Mouse (Mus musculus): ENCODE measurements around the gene Bcor. TPM values are rescaled to one million over a fixed set of nuclear protein-coding genes. Genes with fewer than 3 reads are reported as not detected.
A peak's percentile ranks its signal among the peaks of the same experiment; 100 is the strongest.

Bcor gene
- polyA plus RNA-seq, 1 experiment from 2014 or later: 23.5 TPM

GRCm38 (mm10) chrX:12088301-12089026 is 71.7 kb downstream of the Bcor start:
- ATAC-seq (replicated peaks; ENCODE audit: low FRiP score) (peak; percentile 71), DNase-seq (ENCODE audit: low spot score) (peak; percentile 86)
- no peaks in the 10 kb centered on the region for H3K9me3 ChIP-seq (ENCODE audit: control insufficient read depth, low read length)
- H3K36me3 ChIP-seq (ENCODE audit: control insufficient read depth, insufficient read depth, low read length): no peaks in the 10 kb centered on the region
- WGBS: 1% methylated on average over 41 of the region's 72 CpGs
- H3K9ac ChIP-seq (ENCODE audit: low read length): peak overlapping the region; percentile 55
- peaks cover 30% of the 10 kb centered on the region for H3K4me1 ChIP-seq (replicated peaks; ENCODE audit: control insufficient read depth, insufficient read depth, low read length)
- peak overlapping the region; percentile 75 for H3K4me2 ChIP-seq (ENCODE audit: low read depth, low read length, severe bottlenecking)
- H3K27me3 ChIP-seq (ENCODE audit: control insufficient read depth, insufficient read depth, low read length): peaks cover 70% of the 10 kb centered on the region
- peak overlapping the region; percentile 39 for H3K4me3 ChIP-seq (ENCODE audit: low read depth, low read length)
- peak overlapping the region; percentile 88 for H3K27ac ChIP-seq (ENCODE audit: low read depth, low read length)

- peaks cover 31% of the 10 kb centered on the region for H3K4me1 ChIP-seq (replicated peaks; ENCODE audit: control insufficient read depth, insufficient read depth, low read length)
- peak; percentile 69 for DNase-seq (ENCODE audit: low spot score)
Measured at GRCm38 (mm10) chrX:12087511-12088300, 72.4 kb downstream of the Bcor start.

GRCm38 (mm10) chrX:12086674-12087510 is 73.3 kb downstream of the Bcor start:
- WGBS: 3% methylated on average over 66 of the region's 70 CpGs
- Histone ChIP-seq H3K4me3 (ENCODE audit: low read depth, low read length) (peak overlapping the region; percentile 39), H3K9ac (ENCODE audit: low read length) (peak overlapping the region; percentile 66), H3K9me3 (ENCODE audit: control insufficient read depth, low read length) (no peaks in the 10 kb centered on the region), H3K4me1 (replicated peaks; ENCODE audit: control insufficient read depth, insufficient read depth, low read length) (peaks cover 31% of the 10 kb centered on the region), H3K27me3 (ENCODE audit: control insufficient read depth, insufficient read depth, low read length) (peaks cover 75% of the 10 kb centered on the region), H3K27ac (ENCODE audit: low read depth, low read length) (0 out of 2 replicates have a peak overlapping the region, but pooled peaks have one; percentile 12), H3K36me3 (ENCODE audit: control insufficient read depth, insufficient read depth, low read length) (no peaks in the 10 kb centered on the region), H3K4me2 (ENCODE audit: low read depth, low read length, severe bottlenecking) (peak overlapping the region; percentile 75)
- ATAC-seq (replicated peaks; ENCODE audit: low FRiP score) (no peak), DNase-seq (ENCODE audit: low spot score) (peak; percentile 69)

More at GRCm38 (mm10) chrX:12087511-12088300, 72.4 kb downstream of the Bcor start:
- no peak; the same call in 1 of the 2 replicates for ATAC-seq (replicated peaks; ENCODE audit: low FRiP score)
- Histone ChIP-seq H3K4me3 (ENCODE audit: low read depth, low read length) (peak overlapping the region; percentile 39), H3K9ac (ENCODE audit: low read length) (peak overlapping the region; percentile 66), H3K27me3 (ENCODE audit: control insufficient read depth, insufficient read depth, low read length) (peaks cover 73% of the 10 kb centered on the region), H3K27ac (ENCODE audit: low read depth, low read length) (peak overlapping the region; percentile 88), H3K9me3 (ENCODE audit: control insufficient read depth, low read length) (no peaks in the 10 kb centered on the region), H3K36me3 (ENCODE audit: control insufficient read depth, insufficient read depth, low read length) (no peaks in the 10 kb centered on the region), H3K4me2 (ENCODE audit: low read depth, low read length, severe bottlenecking) (peak overlapping the region; percentile 75)
- WGBS: 1% methylated on average over 36 of the region's 55 CpGs

- H3K9ac ChIP-seq (ENCODE audit: low read length): no peak overlapping the region
- 9% methylated on average over 10 of the region's 10 CpGs for WGBS
- peak; percentile 32 for DNase-seq (ENCODE audit: low spot score)
- peaks cover 34% of the 10 kb centered on the region for H3K4me1 ChIP-seq (replicated peaks; ENCODE audit: control insufficient read depth, insufficient read depth, low read length)
- ATAC-seq (replicated peaks; ENCODE audit: low FRiP score): no peak
- H3K36me3 ChIP-seq (ENCODE audit: control insufficient read depth, insufficient read depth, low read length): no peaks in the 10 kb centered on the region
- no peak overlapping the region for H3K4me3 ChIP-seq (ENCODE audit: low read depth, low read length)
- no peak overlapping the region for H3K27ac ChIP-seq (ENCODE audit: low read depth, low read length)
- H3K4me2 ChIP-seq (ENCODE audit: low read depth, low read length, severe bottlenecking): no peak overlapping the region
- H3K9me3 ChIP-seq (ENCODE audit: control insufficient read depth, low read length): no peaks in the 10 kb centered on the region
- peaks cover 80% of the 10 kb centered on the region for H3K27me3 ChIP-seq (ENCODE audit: control insufficient read depth, insufficient read depth, low read length)
Measured at GRCm38 (mm10) chrX:12085949-12086348, 74.2 kb downstream of the Bcor start.

DNA sequence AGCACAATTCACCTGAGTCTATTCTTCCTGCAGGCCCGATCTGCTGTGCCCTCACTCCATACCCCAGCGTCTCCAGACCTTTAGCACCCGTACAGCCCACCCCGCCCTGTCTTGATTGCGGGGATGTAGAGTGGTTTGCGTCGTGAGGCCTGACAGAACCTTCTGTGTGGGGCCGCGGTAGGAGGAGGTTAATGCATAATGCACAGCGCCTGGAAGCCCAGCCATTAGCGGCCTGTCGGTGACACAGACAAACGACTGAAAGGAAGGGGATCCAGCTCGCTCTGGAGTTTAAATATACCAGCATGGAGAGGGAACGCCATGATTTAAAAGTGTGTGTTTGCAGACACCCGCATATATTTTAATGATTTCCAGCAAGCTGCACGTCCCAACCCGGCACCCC is 74.9 kb downstream of the Bcor start:
- Histone ChIP-seq H3K4me2 (ENCODE audit: low read depth, low read length, severe bottlenecking) (0 out of 2 replicates have a peak overlapping the region, but pooled peaks have one; percentile 15), H3K4me3 (ENCODE audit: low read depth, low read length) (no peak overlapping the region), H3K27ac (ENCODE audit: low read depth, low read length) (no peak overlapping the region), H3K9ac (ENCODE audit: low read length) (no peak overlapping the region), H3K9me3 (ENCODE audit: control insufficient read depth, low read length) (no peaks in the 10 kb centered on the region), H3K4me1 (replicated peaks; ENCODE audit: control insufficient read depth, insufficient read depth, low read length) (peaks cover 28% of the 10 kb centered on the region), H3K36me3 (ENCODE audit: control insufficient read depth, insufficient read depth, low read length) (no peaks in the 10 kb centered on the region), H3K27me3 (ENCODE audit: control insufficient read depth, insufficient read depth, low read length) (peaks cover 79% of the 10 kb centered on the region)
- WGBS: 6% methylated on average over 18 of the region's 18 CpGs
- DNase-seq (ENCODE audit: low spot score) (no peak), ATAC-seq (replicated peaks; ENCODE audit: low FRiP score) (no peak)

GRCm38 (mm10) chrX:12084698-12085097 is 75.5 kb downstream of the Bcor start:
- H3K4me2 ChIP-seq (ENCODE audit: low read depth, low read length, severe bottlenecking): no peak overlapping the region
- H3K27me3 ChIP-seq (ENCODE audit: control insufficient read depth, insufficient read depth, low read length): peaks cover 78% of the 10 kb centered on the region
- DNase-seq (ENCODE audit: low spot score) (no peak), ATAC-seq (replicated peaks; ENCODE audit: low FRiP score) (no peak)
- H3K9ac ChIP-seq (ENCODE audit: low read length): no peak overlapping the region
- no peak overlapping the region for H3K4me3 ChIP-seq (ENCODE audit: low read depth, low read length)
- H3K9me3 ChIP-seq (ENCODE audit: control insufficient read depth, low read length): no peaks in the 10 kb centered on the region
- no peaks in the 10 kb centered on the region for H3K36me3 ChIP-seq (ENCODE audit: control insufficient read depth, insufficient read depth, low read length)
- H3K4me1 ChIP-seq (replicated peaks; ENCODE audit: control insufficient read depth, insufficient read depth, low read length): peaks cover 23% of the 10 kb centered on the region; the same call in 1 of the 2 replicates
- H3K27ac ChIP-seq (ENCODE audit: low read depth, low read length): no peak overlapping the region
- 26% methylated on average over 4 of the region's 4 CpGs for WGBS

DNA sequence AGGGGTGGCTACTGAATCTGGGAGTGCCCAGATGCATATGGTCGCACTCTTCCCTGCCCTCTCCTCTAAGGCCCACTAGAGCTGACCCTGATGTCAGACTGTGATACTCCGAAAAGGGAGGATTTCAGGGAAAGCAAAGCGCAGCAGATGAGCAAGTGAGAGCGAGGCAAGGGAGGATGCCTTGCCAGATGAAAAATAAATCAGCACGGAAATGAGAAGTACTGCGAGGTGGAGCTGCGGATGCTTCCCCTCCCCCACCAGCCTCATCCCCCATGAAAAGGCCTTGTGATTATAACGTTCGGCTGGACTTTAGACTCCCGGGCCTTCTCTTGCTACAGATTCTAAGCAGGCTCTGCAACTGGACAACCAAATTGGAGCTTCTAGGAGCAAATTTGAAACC is 76.5 kb downstream of the Bcor start:
- no peak overlapping the region for H3K4me2 ChIP-seq (ENCODE audit: low read depth, low read length, severe bottlenecking)
- H3K9ac ChIP-seq (ENCODE audit: low read length): no peak overlapping the region
- ATAC-seq (replicated peaks; ENCODE audit: low FRiP score): no peak
- no peak overlapping the region for H3K4me3 ChIP-seq (ENCODE audit: low read depth, low read length)
- peaks cover 16% of the 10 kb centered on the region; the same call in 1 of the 2 replicates for H3K4me1 ChIP-seq (replicated peaks; ENCODE audit: control insufficient read depth, insufficient read depth, low read length)
- no peak overlapping the region for H3K27ac ChIP-seq (ENCODE audit: low read depth, low read length)
- H3K36me3 ChIP-seq (ENCODE audit: control insufficient read depth, insufficient read depth, low read length): no peaks in the 10 kb centered on the region
- H3K9me3 ChIP-seq (ENCODE audit: control insufficient read depth, low read length): no peaks in the 10 kb centered on the region
- H3K27me3 ChIP-seq (ENCODE audit: control insufficient read depth, insufficient read depth, low read length): peaks cover 72% of the 10 kb centered on the region
- WGBS: 10% methylated on average over 10 of the region's 10 CpGs
- DNase-seq (ENCODE audit: low spot score): no peak

GRCm38 (mm10) chrX:12082736-12083135 is 77.4 kb downstream of the Bcor start:
- Histone ChIP-seq H3K36me3 (ENCODE audit: control insufficient read depth, insufficient read depth, low read length) (no peaks in the 10 kb centered on the region), H3K27me3 (ENCODE audit: control insufficient read depth, insufficient read depth, low read length) (peaks cover 74% of the 10 kb centered on the region), H3K4me1 (replicated peaks; ENCODE audit: control insufficient read depth, insufficient read depth, low read length) (peaks cover 14% of the 10 kb centered on the region; the same call in 1 of the 2 replicates), H3K9ac (ENCODE audit: low read length) (no peak overlapping the region), H3K9me3 (ENCODE audit: control insufficient read depth, low read length) (no peaks in the 10 kb centered on the region), H3K4me2 (ENCODE audit: low read depth, low read length, severe bottlenecking) (no peak overlapping the region), H3K4me3 (ENCODE audit: low read depth, low read length) (no peak overlapping the region), H3K27ac (ENCODE audit: low read depth, low read length) (no peak overlapping the region)
- no peak for ATAC-seq (replicated peaks; ENCODE audit: low FRiP score)
- peak; percentile 55 for DNase-seq (ENCODE audit: low spot score)
- 4% methylated on average over 16 of the region's 16 CpGs for WGBS
